Mouse (Mus musculus): ENCODE measurements at regions not wholly inside any gene's neighbourhood (a gene's known extent, or its start where the extent isn't known, plus 50 kb on each side); places are given as distances from the start of the nearest gene placed in this dataset.

- TF ChIP-seq CTCF (IDR thresholded peaks at IDR 0.05; ENCODE audit: low read depth, low read length) (no peak), POLR2A (IDR thresholded peaks at IDR 0.05; ENCODE audit: borderline replicate concordance, low read depth, low read length) (no peak)
These were observed 140.4 kb upstream of the BC052040 start for GRCm38 (mm10) chr2:115441100-115441499.
